Mouse (Mus musculus): ENCODE measurements at regions not wholly inside any gene's neighbourhood (a gene's known extent, or its start where the extent isn't known, plus 50 kb on each side); places are given as distances from the start of the nearest gene placed in this dataset.

DNA sequence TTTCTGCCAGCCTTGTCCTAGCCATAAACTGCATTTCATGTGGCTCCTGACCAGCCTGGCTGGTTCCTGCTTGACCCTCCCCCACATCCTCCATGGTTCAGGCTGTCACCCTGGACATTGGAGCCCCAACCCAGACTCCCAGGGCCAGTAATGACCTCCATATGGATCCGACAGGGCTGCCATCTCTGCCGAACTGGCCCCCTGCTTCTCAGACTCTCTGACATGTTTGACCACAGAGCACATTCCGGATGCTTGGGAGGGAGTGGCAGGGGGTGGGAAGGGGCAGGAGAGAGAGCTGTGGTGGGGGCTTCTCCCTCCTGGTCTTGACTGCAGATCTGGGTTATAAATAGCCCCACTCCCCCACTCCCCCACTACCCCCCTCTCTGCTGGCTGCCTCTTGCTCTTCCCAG lies 59.0 kb upstream of the Actrt2 start:
- DNase-seq (ENCODE audit: low spot score) = no peak

DNA sequence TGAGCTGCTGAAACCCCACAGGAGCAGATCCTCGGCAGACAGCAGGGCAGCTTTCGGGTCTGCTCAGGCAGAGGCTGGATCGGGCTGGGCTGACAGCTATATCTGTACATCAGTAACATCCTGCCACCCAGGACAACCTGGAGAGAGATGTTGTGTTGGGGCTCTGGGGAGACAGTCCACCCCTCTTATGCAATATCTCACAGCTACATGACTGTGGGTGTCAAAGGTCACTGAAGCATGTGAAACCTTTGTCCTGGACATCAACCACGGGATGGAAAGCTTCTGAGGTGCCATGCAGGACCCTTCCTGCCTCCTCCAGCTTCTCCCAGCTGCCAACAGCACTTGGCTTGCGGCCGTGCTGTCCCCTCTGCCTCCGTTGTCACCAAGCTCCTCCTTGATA lies 60.3 kb upstream of the Actrt2 start:
- no peak for DNase-seq (ENCODE audit: low spot score)

DNA sequence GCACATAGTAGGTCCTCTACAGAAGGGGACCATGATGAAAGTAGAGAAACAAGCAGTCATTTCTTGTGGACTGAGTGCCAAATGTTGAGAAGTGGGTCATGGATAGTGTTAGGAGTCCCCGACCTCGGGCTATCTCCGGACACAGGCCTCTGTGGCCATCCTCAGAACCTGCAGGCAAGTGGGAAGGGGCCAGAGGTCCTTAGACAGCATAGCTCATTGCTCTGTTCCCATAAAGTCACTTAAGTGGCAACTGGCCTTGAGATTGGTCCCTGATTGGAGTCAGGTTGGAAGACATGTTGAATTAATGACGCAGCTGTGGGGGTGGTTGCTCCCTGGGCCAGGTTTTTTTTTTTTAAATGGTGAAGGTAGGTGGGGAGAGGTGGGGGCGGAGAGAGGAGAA lies 63.0 kb upstream of the Actrt2 start:
- no peak for DNase-seq (ENCODE audit: low spot score)

DNA sequence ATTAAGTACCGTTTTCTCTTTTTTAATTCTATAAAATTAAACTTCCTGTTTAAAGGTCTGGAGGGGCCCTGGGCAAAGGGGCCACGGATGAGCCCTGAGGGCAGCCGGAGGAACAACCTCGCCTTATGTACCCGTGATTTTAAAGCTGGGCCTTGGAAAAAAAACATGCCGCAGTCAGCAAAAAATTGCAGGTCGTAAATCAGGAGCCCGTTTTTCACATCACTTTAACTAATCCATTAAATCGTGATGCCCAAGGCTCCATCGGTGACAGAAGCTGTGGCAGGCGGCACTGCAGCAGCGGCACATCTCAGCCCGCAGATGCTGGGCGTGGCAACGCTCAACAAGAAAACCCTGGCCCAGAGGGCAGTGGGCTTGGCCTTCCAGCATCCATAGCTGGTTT lies 63.7 kb upstream of the Actrt2 start:
- DNase-seq (ENCODE audit: low spot score) = no peak

DNA sequence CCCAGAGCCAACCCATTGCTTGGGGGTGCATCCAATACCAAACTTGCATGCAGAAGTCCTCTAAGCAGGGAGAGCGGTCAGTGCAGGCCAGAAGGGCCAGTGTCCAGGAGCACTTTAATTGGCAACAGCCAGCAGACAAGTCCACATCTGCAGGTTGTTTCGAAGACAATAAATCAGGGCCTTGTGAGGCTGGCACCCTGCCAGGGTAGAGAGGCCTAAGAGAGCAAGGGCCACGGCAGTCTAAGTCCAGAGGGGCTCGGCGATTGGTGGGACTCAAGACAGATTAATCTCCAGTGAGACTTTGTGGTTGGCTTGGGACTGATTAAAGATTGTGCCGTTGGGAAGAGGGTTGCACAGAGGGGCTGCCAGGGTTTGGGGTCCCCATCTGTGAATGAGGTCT lies 68.4 kb upstream of the Actrt2 start:
- no peak for DNase-seq (ENCODE audit: low spot score)

DNA sequence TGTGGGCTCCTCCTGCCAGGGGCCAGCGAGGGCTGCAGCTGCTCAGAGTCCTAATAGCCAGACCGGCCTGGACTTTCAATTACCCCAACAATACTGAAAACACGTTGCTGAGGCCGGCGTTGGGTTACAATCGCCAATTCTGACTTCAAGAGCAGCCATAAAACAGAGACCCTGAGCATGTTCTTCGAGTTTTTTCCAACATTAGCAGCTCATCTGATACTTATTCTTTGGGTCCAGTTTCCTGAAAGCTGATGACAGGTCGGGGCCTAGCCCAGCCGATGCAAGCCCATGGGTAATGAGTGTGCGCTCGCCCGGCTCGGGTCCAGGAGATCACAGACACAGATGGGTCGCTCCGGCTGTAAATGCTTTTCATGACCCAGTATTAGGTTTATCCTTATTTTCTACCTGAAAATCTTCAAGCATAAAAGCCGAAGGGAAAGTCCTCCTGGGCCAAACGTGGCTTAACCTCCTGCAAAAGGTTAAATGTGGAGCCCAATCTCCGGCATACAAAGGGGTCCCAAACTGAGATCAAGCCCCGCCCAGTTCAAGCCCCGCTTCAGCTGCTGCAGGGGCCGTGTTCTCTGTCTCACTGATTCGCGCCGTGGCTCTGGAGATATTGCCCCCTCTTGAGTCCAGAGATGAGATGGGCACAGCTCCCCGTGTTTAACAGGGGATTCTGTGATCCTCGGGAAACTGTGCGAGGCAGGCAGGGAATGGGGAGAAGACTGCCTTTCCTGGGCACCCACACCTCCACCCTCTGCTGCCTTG lies 73.6 kb upstream of the Actrt2 start:
- no peak for DNase-seq (ENCODE audit: low spot score)

DNA sequence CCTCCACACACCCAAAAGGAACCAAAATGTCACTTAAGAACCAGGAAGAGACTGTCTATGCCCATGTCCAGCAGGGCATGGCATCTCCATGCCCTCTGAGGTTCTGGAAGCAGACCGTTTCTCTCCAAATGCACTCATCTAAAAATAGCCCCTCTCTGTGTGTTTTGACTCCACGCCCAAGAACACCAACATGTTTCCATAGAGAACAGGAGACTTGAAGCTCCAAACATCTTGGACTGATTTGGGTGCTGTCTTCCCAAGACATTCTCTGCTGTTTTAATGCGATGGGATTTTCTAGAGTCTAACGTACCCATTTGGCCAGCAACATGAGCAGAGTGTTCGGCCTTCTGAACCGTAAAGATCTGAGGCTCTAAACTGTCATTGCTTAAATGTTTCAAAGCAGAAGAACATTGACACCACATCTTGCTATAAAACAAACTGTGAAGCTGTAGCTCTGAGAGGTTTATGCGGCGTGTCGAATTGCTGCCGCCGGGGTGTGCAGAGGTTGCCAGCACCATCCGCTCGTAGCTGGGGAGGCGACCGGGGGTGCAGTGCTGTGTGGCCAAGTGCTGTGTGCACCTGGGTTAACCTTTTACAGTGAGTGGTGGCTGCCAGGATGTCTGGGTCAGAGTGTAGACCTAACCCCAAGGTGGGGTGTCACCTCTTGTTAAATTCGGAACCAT lies 78.8 kb upstream of the Actrt2 start:
- DNase-seq (ENCODE audit: low spot score) = no peak

DNA sequence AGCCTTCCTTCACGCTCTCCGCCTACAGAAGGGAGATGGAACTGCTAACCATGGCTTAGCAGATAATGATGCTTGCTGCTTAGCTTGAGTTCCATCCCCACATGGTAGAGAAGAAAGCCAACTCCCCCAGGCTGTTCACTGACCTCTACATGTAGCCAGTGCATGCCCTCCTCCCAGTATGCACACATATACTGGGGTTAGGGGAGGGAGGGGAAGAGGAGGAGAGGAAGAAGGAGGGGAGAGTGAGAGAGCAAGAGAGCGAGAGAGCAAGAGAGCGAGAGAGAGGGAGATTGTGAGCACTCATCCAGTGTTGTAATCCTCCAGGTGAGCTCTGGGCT lies 79.3 kb upstream of the Actrt2 start:
- no peak for DNase-seq (ENCODE audit: low spot score)

GRCm38 (mm10) chr4:154749160-154749559 lies 81.5 kb upstream of the Actrt2 start:
- peak; percentile 64 for DNase-seq (ENCODE audit: low spot score)

DNA sequence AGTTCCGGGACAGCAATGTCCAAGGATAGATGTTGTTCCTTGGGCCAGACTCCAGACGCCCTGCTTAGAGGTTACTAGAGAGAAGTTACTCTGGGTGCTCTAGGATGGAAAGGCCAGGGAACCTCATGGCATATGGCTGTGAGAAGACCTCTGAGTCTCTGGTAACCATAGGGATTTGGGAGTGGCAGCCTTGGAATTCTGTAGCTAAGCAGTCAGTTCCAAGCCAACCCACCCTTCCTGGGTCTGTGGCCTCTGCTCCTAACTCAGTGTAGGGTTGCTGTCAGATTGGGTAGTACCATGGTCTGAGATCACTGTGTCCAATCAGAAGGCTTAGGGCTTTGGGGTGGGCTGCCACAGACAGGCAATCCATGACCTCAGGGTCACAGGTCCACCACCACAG lies 82.3 kb upstream of the Actrt2 start:
- DNase-seq (ENCODE audit: low spot score) = no peak

GRCm38 (mm10) chr4:154750440-154751107 lies 82.9 kb upstream of the Actrt2 start:
- no peak for DNase-seq (ENCODE audit: low spot score)

DNA sequence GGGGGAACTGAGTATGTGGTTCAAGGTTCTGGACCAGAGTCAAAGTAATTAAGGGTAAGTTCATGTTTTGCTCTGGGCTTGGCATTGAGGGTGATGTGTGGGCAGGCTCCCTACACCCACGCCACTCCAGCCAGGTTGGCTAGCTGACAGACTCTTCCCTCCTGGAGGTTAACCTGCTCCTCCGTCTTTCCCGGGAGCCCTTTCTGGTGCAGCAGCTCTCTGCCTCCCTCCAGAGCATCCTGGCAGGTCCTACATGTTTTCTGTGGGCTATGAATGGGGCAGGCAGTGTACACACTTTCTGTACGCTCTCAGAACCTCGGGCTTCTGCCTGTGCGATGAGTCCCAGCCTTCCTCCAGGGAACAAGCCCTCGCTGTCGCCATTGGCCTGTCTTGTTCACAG lies 82.8 kb upstream of the Ttc34 start:
- DNase-seq (ENCODE audit: low spot score) = no peak

GRCm38 (mm10) chr4:154756740-154757446 lies 80.4 kb upstream of the Ttc34 start:
- no peak for DNase-seq (ENCODE audit: low spot score)

GRCm38 (mm10) chr4:154759881-154760280 lies 77.4 kb upstream of the Ttc34 start:
- no peak for DNase-seq (ENCODE audit: low spot score)

GRCm38 (mm10) chr4:154764238-154764637 lies 73.0 kb upstream of the Ttc34 start:
- no peak for DNase-seq (ENCODE audit: low spot score)

- peak; percentile 55 for DNase-seq (ENCODE audit: low spot score)
Observed at GRCm38 (mm10) chr4:154766158-154766557, 71.1 kb upstream of the Ttc34 start.

GRCm38 (mm10) chr4:154771330-154772076 lies 65.8 kb upstream of the Ttc34 start:
- DNase-seq (ENCODE audit: low spot score) = no peak

DNA sequence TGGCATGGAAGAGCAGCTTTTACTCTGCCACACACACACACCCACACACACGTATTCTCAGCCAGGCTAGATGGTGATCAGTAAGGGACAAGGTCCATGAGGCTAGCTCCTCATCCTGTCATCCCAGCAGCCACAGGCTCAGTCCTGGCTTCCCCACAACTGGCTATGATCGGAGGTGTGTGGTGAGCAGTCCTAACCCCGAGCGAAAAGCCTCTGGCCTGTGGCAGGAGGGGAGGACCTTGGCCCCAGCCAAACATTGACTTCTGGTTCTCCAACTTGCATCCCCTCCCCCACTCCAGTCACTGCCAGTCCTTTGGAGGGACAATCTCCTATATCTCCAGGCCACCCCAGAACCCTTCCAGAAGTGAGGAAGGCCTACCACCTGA lies 65.2 kb upstream of the Ttc34 start:
- no peak for DNase-seq (ENCODE audit: low spot score)

GRCm38 (mm10) chr4:154773830-154774229 lies 63.4 kb upstream of the Ttc34 start:
- no peak for DNase-seq (ENCODE audit: low spot score)

GRCm38 (mm10) chr4:154774332-154774731 lies 62.9 kb upstream of the Ttc34 start:
- DNase-seq (ENCODE audit: low spot score) = no peak

GRCm38 (mm10) chr4:154778818-154779217 lies 58.4 kb upstream of the Ttc34 start:
- DNase-seq (ENCODE audit: low spot score) = no peak

DNA sequence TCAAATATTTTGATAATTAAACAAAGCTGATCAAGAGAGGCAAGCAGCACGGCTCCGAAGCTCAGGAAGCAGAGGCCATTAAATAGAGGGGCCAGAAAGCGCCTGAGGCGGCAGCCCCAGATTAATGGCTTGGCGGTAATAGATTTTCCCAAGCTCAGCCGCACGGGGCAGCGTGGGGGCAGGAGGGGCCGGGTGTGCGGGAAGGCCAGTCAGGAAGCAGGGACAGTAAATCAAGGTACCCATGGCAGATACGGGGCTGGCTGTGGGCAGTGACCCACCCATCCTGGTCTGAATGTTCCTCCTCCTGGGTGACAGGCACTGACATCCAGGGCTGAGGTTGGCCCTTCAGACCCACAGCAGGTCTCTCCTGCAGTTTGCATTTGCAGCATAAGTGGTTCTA lies 55.9 kb upstream of the Ttc34 start:
- no peak for DNase-seq (ENCODE audit: low spot score)

Data from testis, postnatal 10 days (tissue).